ENCODE assay signal across 11 mouse cellular contexts in the genomic region with DNA sequence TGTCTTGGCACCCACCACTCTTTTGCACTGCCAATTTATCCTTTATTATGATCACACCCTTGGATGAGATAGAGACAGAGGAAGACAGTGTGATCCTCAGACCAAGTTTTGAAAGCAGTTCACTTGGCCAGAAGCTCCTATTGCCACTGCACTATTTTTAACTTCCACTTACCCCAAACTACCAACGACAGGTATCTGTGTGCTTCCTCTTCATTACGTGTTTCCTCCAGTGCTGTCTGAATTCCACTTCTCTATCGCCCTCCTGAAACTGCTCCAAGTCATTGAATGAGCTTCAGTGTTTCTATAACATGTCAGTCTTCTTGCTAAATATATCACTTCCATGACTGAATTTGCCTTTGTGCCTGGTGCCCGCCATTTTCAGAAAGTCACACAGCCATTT. TPM values are rescaled to one million over a fixed set of nuclear protein-coding genes. Genes with fewer than 3 reads are reported as not detected.
DNase-seq lines count a peak whose midpoint lies in the region; ATAC-seq lines count a peak whose summit lies in the region.
"Had no signal": no experiment of that assay in that cellular context is flagged by ENCODE, and none has a peak within 500 bp of the region (broad histone marks: within the 10 kb centered on the region; RNA-seq: fewer than 3 reads in every experiment).

A gene (minus strand): TSS at position 150 of the 400 bp plus-strand sequence.

- 90% methylated on average over 4 of the region's 4 CpGs for whole genome bisulfite sequencing in forebrain, embryonic 16.5 days
- 91% methylated on average over 4 of the region's 4 CpGs for whole genome bisulfite sequencing in midbrain, embryonic 16.5 days

- no peaks in the 10 kb centered on the region for H3K36me3 ChIP-seq in forebrain, embryonic 16.5 days (ENCODE audit: control insufficient read depth, insufficient read depth)
- H3K36me3 ChIP-seq in midbrain, embryonic 16.5 days (ENCODE audit: control insufficient read depth, insufficient read depth, low read length), result no peaks in the 10 kb centered on the region

- H3K9ac ChIP-seq in forebrain, embryonic 16.5 days (replicated peaks; ENCODE audit: low read depth, low read length), result no peak within 1 kb of the TSS
- H3K9ac ChIP-seq in midbrain, embryonic 16.5 days (ENCODE audit: low read depth, low read length), result no peak within 1 kb of the TSS

- no peak for DNase-seq in left cerebral cortex, adult 18-20 months (ENCODE audit: low spot score in 2 of 2)
- DNase-seq in left cerebral cortex, adult 11 months (ENCODE audit: low spot score), result no peak
- no peak for DNase-seq in layer of hippocampus, postnatal 10 days (ENCODE audit: low spot score in 2 of 2)
- DNase-seq in adrenal gland, adult 2 months, result no peak
- DNase-seq in kidney, adult 11 months, result no peak
- DNase-seq in embryo, embryonic 10.5 days (ENCODE audit: low spot score), result no peak
- DNase-seq: kidney, postnatal 36 days; right cerebral cortex, postnatal 14 days had no signal

- H3K9me3 ChIP-seq in forebrain, embryonic 16.5 days (ENCODE audit: control insufficient read depth, low read length), result no peaks in the 10 kb centered on the region
- no peaks in the 10 kb centered on the region for H3K9me3 ChIP-seq in midbrain, embryonic 16.5 days (replicated peaks; ENCODE audit: control insufficient read depth, low read length, poor library complexity, severe bottlenecking)

- no peak within 1 kb of the TSS for H3K27ac ChIP-seq in forebrain, embryonic 16.5 days (ENCODE audit: low read length)
- H3K27ac ChIP-seq in midbrain, embryonic 16.5 days (ENCODE audit: low read length), result no peak within 1 kb of the TSS

- no peaks in the 10 kb centered on the region for H3K27me3 ChIP-seq in forebrain, embryonic 16.5 days (replicated peaks; ENCODE audit: control insufficient read depth, insufficient read depth, low read length)
- H3K27me3 ChIP-seq in midbrain, embryonic 16.5 days (ENCODE audit: control insufficient read depth, insufficient read depth, low read depth, low read length), result no peaks in the 10 kb centered on the region

- ATAC-seq in forebrain, embryonic 16.5 days, result no peak
- no peak for ATAC-seq in midbrain, embryonic 16.5 days
- ATAC-seq: Patski had no signal

- H3K4me1 ChIP-seq in forebrain, embryonic 16.5 days (replicated peaks; ENCODE audit: control insufficient read depth, insufficient read depth, low read length), result no peaks in the 10 kb centered on the region
- no peaks in the 10 kb centered on the region for H3K4me1 ChIP-seq in midbrain, embryonic 16.5 days (ENCODE audit: control insufficient read depth, insufficient read depth, low read length)

- no peak within 1 kb of the TSS for H3K4me2 ChIP-seq in forebrain, embryonic 16.5 days (ENCODE audit: low read length)
- H3K4me2 ChIP-seq in midbrain, embryonic 16.5 days (ENCODE audit: low read length), result no peak within 1 kb of the TSS

- H3K4me3 ChIP-seq in forebrain, embryonic 16.5 days (replicated peaks; ENCODE audit: low read length), result no peak within 1 kb of the TSS
- no peak within 1 kb of the TSS for H3K4me3 ChIP-seq in midbrain, embryonic 16.5 days (ENCODE audit: low read depth, low read length)

RNA-seq across cellular contexts. Expression of the gene that starts here (rescaled TPM):
- total RNA-seq in left cerebral cortex, adult 18-20 months (2021), result 10 to 100 TPM; 77.0 to 91.0 TPM
- 11.6 and 14.3 TPM in 2 replicates for polyA plus RNA-seq in forebrain, embryonic 16.5 days (2015; fragmentation: Nextera tagmentation; extraction: Ambion mirVana)
- total RNA-seq in layer of hippocampus, postnatal 10 days (2021), result 10 to 100 TPM; 71.3 to 90.3 TPM
- 10.3 and 12.3 TPM in 2 replicates for polyA plus RNA-seq in midbrain, embryonic 16.5 days (2015; fragmentation: Nextera tagmentation; extraction: Ambion mirVana)
- 1 to 10 TPM; 7.8 to 9.5 TPM for total RNA-seq in adrenal gland, adult 2 months (2021)
- 5.1 and 5.8 TPM in 2 replicates for polyA plus RNA-seq in adrenal gland, adult 2 months (2012; rRNA removed)

Comparison
In these comparisons a context has a peak if more than half of its experiments do, and no peak if none do; other contexts are left out.
1. RNA of the gene that starts here (total RNA-seq): 77.0 to 91.0 TPM in left cerebral cortex, adult 18-20 months and 71.3 to 90.3 TPM in layer of hippocampus, postnatal 10 days; 7.8 to 9.5 TPM in adrenal gland, adult 2 months; every median in the first group is over 4 times any median in the second.